In genomic region chr14:20846214-20846613, GRCm38 (mm10) we compare ENCODE assay signal across 9 mouse cellular contexts. TPM values are rescaled to one million over a fixed set of nuclear protein-coding genes. Genes with fewer than 3 reads are reported as not detected.
DNase-seq lines count a peak whose midpoint lies in the region; ATAC-seq and TF ChIP-seq lines count a peak whose summit lies in the region.
"Had no signal": no experiment of that assay in that cellular context is flagged by ENCODE, and none has a peak within 500 bp of the region (broad histone marks: within the 10 kb centered on the region; RNA-seq: fewer than 3 reads in every experiment).

No protein-coding gene starts in this region.

- H3K27me3 ChIP-seq in spleen, adult 2 months (ENCODE audit: control insufficient read depth, insufficient read depth, low read length), result no peaks in the 10 kb centered on the region

- H3K27ac ChIP-seq in spleen, adult 2 months (ENCODE audit: insufficient read depth, low read length), result 0 out of 2 replicates have a peak overlapping the region, but pooled peaks have one; percentile 19

- no peak for TF ChIP-seq CTCF in spleen, adult 2 months (IDR thresholded peaks at IDR 0.05; ENCODE audit: extremely low read depth, insufficient read depth, insufficient read length, insufficient replicate concordance)

- intact Hi-C loops in heart, postnatal 14 days (cut with DNase I), result no loop called here

- DNase-seq in heart, adult 11 months, result peak; percentile 96
- DNase-seq in heart, postnatal 14 days, result no peak
- DNase-seq in spleen, adult 2 months (ENCODE audit: low read depth in 1 of 2, low spot score in 2 of 2), result no peak
- no peak for DNase-seq in spleen, adult 12 weeks (ENCODE audit: low spot score)
- no peak for DNase-seq in cerebellum, adult 11 months
- DNase-seq in embryo, embryonic 11 days, result no peak
- DNase-seq: gastrocnemius, postnatal 36 days had no signal

- H3K4me1 ChIP-seq in spleen, adult 2 months (ENCODE audit: control insufficient read depth, insufficient read depth, insufficient read length), result peaks cover 4% of the 10 kb centered on the region

- WGBS in spleen, adult 2 months, result 37% methylated on average over 7 of the region's 7 CpGs

- H3K36me3 ChIP-seq in spleen, adult 2 months (ENCODE audit: control insufficient read depth, insufficient read depth, low read length), result no peaks in the 10 kb centered on the region

- peak overlapping the region; percentile 45 for H3K4me3 ChIP-seq in spleen, adult 2 months (ENCODE audit: extremely low read depth, insufficient read depth, insufficient read length)

- no peak for TF ChIP-seq POLR2A in spleen, adult 2 months (IDR thresholded peaks at IDR 0.05; ENCODE audit: low read depth, low read length)

- peak; percentile 23 to 61; a peak in 2 of 4 replicates for ATAC-seq in hematopoietic stem cell, adult 5-6 weeks (replicated peaks in 1 of 2; ENCODE audit: insufficient read depth in 1 of 2, low FRiP score in 2 of 2, low TSS enrichment in 1 of 2, low read depth in 1 of 2, poor library complexity in 2 of 2, severe bottlenecking in 2 of 2)
- peak; percentile 39; the same call in 1 of the 2 replicates for ATAC-seq in megakaryocyte progenitor cell, adult 5-6 weeks (replicated peaks; ENCODE audit: poor library complexity)

RNA-seq across cellular contexts. Expression of gene Plau, which starts 9.8 kb away (rescaled TPM):
- total RNA-seq in heart, postnatal 14 days (2021), result 1 to 10 TPM; 5.7 to 6.1 TPM
- polyA plus RNA-seq in spleen, adult 2 months (2012; rRNA removed), result 1.0 and 1.2 TPM in 2 replicates
- total RNA-seq in hematopoietic stem cell, adult 5-6 weeks (2017), result 2.3 and 2.4 TPM in 2 replicates
- total RNA-seq in megakaryocyte progenitor cell, adult 5-6 weeks (2015), result 3.4 TPM in 2 replicates
- total RNA-seq in megakaryocyte progenitor cell, adult 5-6 weeks (2017), result 6.9 and 7.6 TPM in 2 replicates

RNA-seq across cellular contexts. Expression of gene Camk2g, which starts 52.3 kb away (rescaled TPM):
- 10 to 100 TPM; 40.8 to 42.3 TPM for total RNA-seq in heart, postnatal 14 days (2021)
- 15.7 and 15.8 TPM in 2 replicates for polyA plus RNA-seq in spleen, adult 2 months (2012; rRNA removed)
- 99.3 and 101 TPM in 2 replicates for total RNA-seq in hematopoietic stem cell, adult 5-6 weeks (2017)
- 22.9 and 29.1 TPM in 2 replicates for total RNA-seq in megakaryocyte progenitor cell, adult 5-6 weeks (2015)
- total RNA-seq in megakaryocyte progenitor cell, adult 5-6 weeks (2017), result 47.5 and 52.5 TPM in 2 replicates
